9 mouse cellular contexts compared by ENCODE assay signal in genomic region chr12:28248749-28249148, GRCm38 (mm10).
DNase-seq lines count a peak whose midpoint lies in the region; ATAC-seq lines count a peak whose summit lies in the region.
"Had no signal": no experiment of that assay in that cellular context is flagged by ENCODE, and none has a peak within 500 bp of the region (broad histone marks: within the 10 kb centered on the region; RNA-seq: fewer than 3 reads in every experiment).

No protein-coding gene starts in this region.

- no peaks in the 10 kb centered on the region for H3K36me3 ChIP-seq in liver, embryonic 12.5 days
- no peaks in the 10 kb centered on the region for H3K36me3 ChIP-seq in forebrain, embryonic 14.5 days (ENCODE audit: control insufficient read depth, insufficient read depth, low read length)
- H3K36me3 ChIP-seq: hindbrain, embryonic 15.5 days; midbrain, embryonic 12.5 days had no signal

- H3K4me3 ChIP-seq in liver, embryonic 12.5 days = no peak overlapping the region
- H3K4me3 ChIP-seq in forebrain, embryonic 14.5 days (ENCODE audit: low read depth, low read length) = no peak overlapping the region
- H3K4me3 ChIP-seq: hindbrain, embryonic 15.5 days; midbrain, embryonic 12.5 days had no signal

- H3K9ac ChIP-seq in liver, embryonic 12.5 days = no peak overlapping the region
- H3K9ac ChIP-seq in forebrain, embryonic 14.5 days (ENCODE audit: low read length) = no peak overlapping the region
- H3K9ac ChIP-seq: hindbrain, embryonic 15.5 days; midbrain, embryonic 12.5 days had no signal

- no peaks in the 10 kb centered on the region for H3K27me3 ChIP-seq in liver, embryonic 12.5 days (replicated peaks)
- no peaks in the 10 kb centered on the region for H3K27me3 ChIP-seq in forebrain, embryonic 14.5 days (replicated peaks; ENCODE audit: control insufficient read depth, insufficient read depth, low read length)
- H3K27me3 ChIP-seq: hindbrain, embryonic 15.5 days; midbrain, embryonic 12.5 days had no signal

- peak; percentile 12 for DNase-seq in liver
- DNase-seq in adrenal gland, adult 8-10 months = peak; percentile 6
- peak; percentile 36 for DNase-seq in kidney, postnatal 10 days
- DNase-seq in lung, postnatal 14 days = peak; percentile 5
- DNase-seq in neural tube, embryonic 10.5 days (ENCODE audit: extremely low spot score, low spot score) = no peak
- DNase-seq in forebrain, embryonic 14.5 days (ENCODE audit: low spot score) = no peak

- H3K4me1 ChIP-seq in liver, embryonic 12.5 days = no peaks in the 10 kb centered on the region
- H3K4me1 ChIP-seq in forebrain, embryonic 14.5 days (ENCODE audit: control insufficient read depth, insufficient read depth, low read length) = no peaks in the 10 kb centered on the region
- H3K4me1 ChIP-seq: hindbrain, embryonic 15.5 days; midbrain, embryonic 12.5 days had no signal

- no peak for ATAC-seq in liver, embryonic 12.5 days
- ATAC-seq in forebrain, embryonic 14.5 days = no peak

- whole genome bisulfite sequencing in liver, embryonic 12.5 days (ENCODE audit: insufficient replicate concordance) = 46% methylated on average over 3 of the region's 3 CpGs
- WGBS in forebrain, embryonic 14.5 days = 64% methylated on average over 3 of the region's 3 CpGs

- no peaks in the 10 kb centered on the region for H3K9me3 ChIP-seq in liver, embryonic 12.5 days (replicated peaks)
- no peaks in the 10 kb centered on the region for H3K9me3 ChIP-seq in forebrain, embryonic 14.5 days (replicated peaks; ENCODE audit: control insufficient read depth, low read length)
- H3K9me3 ChIP-seq: hindbrain, embryonic 15.5 days; midbrain, embryonic 12.5 days had no signal

- H3K27ac ChIP-seq in liver, embryonic 12.5 days = no peak overlapping the region
- no peak overlapping the region for H3K27ac ChIP-seq in forebrain, embryonic 14.5 days (ENCODE audit: low read depth, low read length)
- H3K27ac ChIP-seq: hindbrain, embryonic 15.5 days; midbrain, embryonic 12.5 days had no signal

- no peak overlapping the region for H3K4me2 ChIP-seq in liver, embryonic 12.5 days
- no peak overlapping the region for H3K4me2 ChIP-seq in forebrain, embryonic 14.5 days (ENCODE audit: low read length)
- H3K4me2 ChIP-seq: hindbrain, embryonic 15.5 days; midbrain, embryonic 12.5 days had no signal

Comparison
In these comparisons a context has a peak if more than half of its experiments do, and no peak if none do; other contexts are left out.
1. DNase-seq: peak in liver (single experiment), adrenal gland, adult 8-10 months (single experiment), kidney, postnatal 10 days (single experiment) and lung, postnatal 14 days (single experiment); none in neural tube, embryonic 10.5 days (single experiment) and forebrain, embryonic 14.5 days (single experiment).